Mouse (Mus musculus) intestine, embryonic 14.5 days (tissue): ENCODE measurements at regions not wholly inside any gene's neighbourhood (a gene's known extent, or its start where the extent isn't known, plus 50 kb on each side); places are given as distances from the start of the nearest gene placed in this dataset.

Source experiments
- ATAC-seq: fragments of 200-750 bp; cut with Nextera tagmentation; replicated peaks from 2 replicates; pipeline ENCODE4 v1.8.0; 2017; ENCODE audit warnings: low read depth, moderate number of reproducible peaks, moderate TSS enrichment, moderate library complexity; ENCODE audit not compliant: low FRiP score, low TSS enrichment
- DNase-seq: peaks from one replicate; pipeline ENCODE4 v3.0.0-alpha.2; 2018; ENCODE audit warnings: low spot score
- H3K27ac ChIP-seq: fragments of 300-500 bp; sonication (generic); 2 replicates; pipeline ENCODE4 v1.5.1; 2014; ENCODE audit warnings: low read depth, mild to moderate bottlenecking, control low read depth
- H3K27me3 ChIP-seq: fragments of 300-500 bp; sonication (generic); replicated peaks from 2 replicates; pipeline ENCODE4 v1.6.1; 2014; ENCODE audit warnings: low read length, control low read depth; ENCODE audit not compliant: control insufficient read depth, insufficient read depth
- H3K36me3 ChIP-seq: fragments of 300-500 bp; sonication (generic); 2 replicates; pipeline ENCODE4 v1.6.1; 2014; ENCODE audit warnings: low read length, control low read depth; ENCODE audit not compliant: control insufficient read depth, insufficient read depth
- H3K4me1 ChIP-seq: fragments of 300-500 bp; sonication (generic); replicated peaks from 2 replicates; pipeline ENCODE4 v1.6.1; 2014; ENCODE audit warnings: low read length, control low read depth, mixed read lengths; ENCODE audit not compliant: control insufficient read depth, insufficient read depth
- H3K4me2 ChIP-seq: fragments of 300-500 bp; sonication (generic); 2 replicates; pipeline ENCODE4 v1.6.1; 2014; ENCODE audit warnings: low read length
- H3K4me3 ChIP-seq: fragments of 300-500 bp; sonication (generic); 2 replicates; pipeline ENCODE4 v1.5.1; 2014; ENCODE audit warnings: low read depth, low read length, control low read depth, mixed read lengths
- H3K9ac ChIP-seq: fragments of 300-500 bp; sonication (generic); 2 replicates; pipeline ENCODE4 v1.6.1; 2014; ENCODE audit warnings: mild to moderate bottlenecking, low read length
- H3K9me3 ChIP-seq: fragments of 300-500 bp; sonication (generic); 2 replicates; pipeline ENCODE4 v1.6.1; 2016; ENCODE audit warnings: low read length, control low read depth; ENCODE audit not compliant: control insufficient read depth
- WGBS: fragments of 180-500 bp; shearing (Covaris S2); extraction: QIAGEN DNeasy Blood & Tissue Kit; methylation state at CpG from one replicate; pipeline ENCODE4 v1.1.7; 2014; 5-methylcytosine and 5-hydroxymethylcytosine counted together

GRCm38 (mm10) chr3:21963733-21964351, 112.6 kb upstream of the Tbl1xr1 start:
- H3K36me3 ChIP-seq: no peaks in the 10 kb centered on the region
- no peak overlapping the region for H3K4me2 ChIP-seq
- H3K9ac ChIP-seq: no peak overlapping the region
- H3K4me3 ChIP-seq: no peak overlapping the region
- H3K9me3 ChIP-seq: no peaks in the 10 kb centered on the region
- peaks cover 17% of the 10 kb centered on the region for H3K4me1 ChIP-seq
- no peaks in the 10 kb centered on the region for H3K27me3 ChIP-seq
- WGBS: 85% methylated on average over 1 of the region's 1 CpGs
- DNase-seq: no peak
- no peak for ATAC-seq
- 0 out of 2 replicates have a peak overlapping the region, but pooled peaks have one; percentile 4 for H3K27ac ChIP-seq

- ATAC-seq (no peak), DNase-seq (no peak)
- H3K4me2 ChIP-seq: no peak overlapping the region
- peaks cover 17% of the 10 kb centered on the region for H3K4me1 ChIP-seq
- no peak overlapping the region for H3K9ac ChIP-seq
- H3K27me3 ChIP-seq: no peaks in the 10 kb centered on the region
- H3K36me3 ChIP-seq: no peaks in the 10 kb centered on the region
- no peaks in the 10 kb centered on the region for H3K9me3 ChIP-seq
- no peak overlapping the region for H3K27ac ChIP-seq
- no peak overlapping the region for H3K4me3 ChIP-seq
- 89% methylated on average over 6 of the region's 6 CpGs for WGBS
These were observed 112.0 kb upstream of the Tbl1xr1 start for GRCm38 (mm10) chr3:21964438-21964837.

- no peak for ATAC-seq
- Histone ChIP-seq H3K4me3 (no peak overlapping the region), H3K27ac (no peak overlapping the region), H3K4me1 (peaks cover 17% of the 10 kb centered on the region), H3K4me2 (no peak overlapping the region), H3K9me3 (no peaks in the 10 kb centered on the region), H3K36me3 (no peaks in the 10 kb centered on the region), H3K9ac (no peak overlapping the region), H3K27me3 (no peaks in the 10 kb centered on the region)
- WGBS: 88% methylated on average over 1 of the region's 1 CpGs
- no peak for DNase-seq
These were observed 110.9 kb upstream of the Tbl1xr1 start for GRCm38 (mm10) chr3:21965556-21965955.

- H3K9me3 ChIP-seq: no peaks in the 10 kb centered on the region
- H3K9ac ChIP-seq: no peak overlapping the region
- H3K4me2 ChIP-seq: no peak overlapping the region
- 89% methylated on average over 1 of the region's 1 CpGs for WGBS
- no peaks in the 10 kb centered on the region for H3K4me1 ChIP-seq
- DNase-seq (no peak), ATAC-seq (no peak)
- H3K4me3 ChIP-seq: no peak overlapping the region
- no peak overlapping the region for H3K27ac ChIP-seq
- H3K27me3 ChIP-seq: no peaks in the 10 kb centered on the region
- no peaks in the 10 kb centered on the region for H3K36me3 ChIP-seq
These were observed 104.7 kb upstream of the Tbl1xr1 start for GRCm38 (mm10) chr3:21971731-21972130.

GRCm38 (mm10) chr3:21973153-21973552, 103.3 kb upstream of the Tbl1xr1 start:
- Histone ChIP-seq H3K4me1 (no peaks in the 10 kb centered on the region), H3K27ac (no peak overlapping the region), H3K9ac (no peak overlapping the region), H3K36me3 (no peaks in the 10 kb centered on the region), H3K27me3 (no peaks in the 10 kb centered on the region), H3K9me3 (no peaks in the 10 kb centered on the region), H3K4me2 (no peak overlapping the region), H3K4me3 (no peak overlapping the region)
- DNase-seq (no peak), ATAC-seq (no peak)
- WGBS: 93% methylated on average over 1 of the region's 1 CpGs

GRCm38 (mm10) chr3:21973681-21974080, 102.8 kb upstream of the Tbl1xr1 start:
- DNase-seq (no peak), ATAC-seq (no peak)
- Histone ChIP-seq H3K4me2 (no peak overlapping the region), H3K4me3 (no peak overlapping the region), H3K27ac (no peak overlapping the region), H3K36me3 (no peaks in the 10 kb centered on the region), H3K9ac (no peak overlapping the region), H3K9me3 (no peaks in the 10 kb centered on the region), H3K27me3 (no peaks in the 10 kb centered on the region), H3K4me1 (no peaks in the 10 kb centered on the region)
- 78% methylated on average over 7 of the region's 7 CpGs for WGBS

GRCm38 (mm10) chr3:21974766-21975165, 101.7 kb upstream of the Tbl1xr1 start:
- Histone ChIP-seq H3K9me3 (no peaks in the 10 kb centered on the region), H3K27me3 (no peaks in the 10 kb centered on the region), H3K4me1 (no peaks in the 10 kb centered on the region), H3K9ac (no peak overlapping the region), H3K36me3 (no peaks in the 10 kb centered on the region), H3K4me2 (no peak overlapping the region), H3K27ac (no peak overlapping the region), H3K4me3 (no peak overlapping the region)
- ATAC-seq (no peak), DNase-seq (no peak)
- WGBS: 82% methylated on average over 2 of the region's 2 CpGs

GRCm38 (mm10) chr3:21977775-21978174, 98.7 kb upstream of the Tbl1xr1 start:
- Histone ChIP-seq H3K4me1 (no peaks in the 10 kb centered on the region), H3K27ac (no peak overlapping the region), H3K4me2 (no peak overlapping the region), H3K4me3 (no peak overlapping the region), H3K9ac (no peak overlapping the region), H3K27me3 (no peaks in the 10 kb centered on the region), H3K36me3 (no peaks in the 10 kb centered on the region), H3K9me3 (0 out of 2 replicates have a peak, but pooled peaks cover 3% of the 10 kb centered on the region)
- no peak for DNase-seq
- 87% methylated on average over 1 of the region's 1 CpGs for WGBS
- ATAC-seq: no peak

GRCm38 (mm10) chr3:21982991-21983390, 93.5 kb upstream of the Tbl1xr1 start:
- no peak overlapping the region for H3K9ac ChIP-seq
- no peak overlapping the region for H3K27ac ChIP-seq
- no peak overlapping the region for H3K4me3 ChIP-seq
- no peaks in the 10 kb centered on the region for H3K36me3 ChIP-seq
- H3K9me3 ChIP-seq: 0 out of 2 replicates have a peak, but pooled peaks cover 3% of the 10 kb centered on the region
- H3K27me3 ChIP-seq: no peaks in the 10 kb centered on the region
- H3K4me2 ChIP-seq: no peak overlapping the region
- H3K4me1 ChIP-seq: no peaks in the 10 kb centered on the region
- 96% methylated on average over 8 of the region's 8 CpGs for WGBS
- no peak for ATAC-seq
- no peak for DNase-seq
